Mouse (Mus musculus) olfactory bulb, adult 2 months (tissue): ENCODE data around the gene Pik3r6. TPM values are rescaled to one million over a fixed set of nuclear protein-coding genes. Genes with fewer than 3 reads are reported as not detected.

Experiments used
- H3K27ac ChIP-seq: fragments of 200-500 bp; 2 replicates; pipeline ENCODE4 v1.5.1; 2012; ENCODE audit warnings: low read depth, low read length; ENCODE audit not compliant: insufficient read depth
- H3K4me1 ChIP-seq: fragments of 200-500 bp; 2 replicates; pipeline ENCODE4 v1.6.1; 2012; ENCODE audit warnings: low read length; ENCODE audit not compliant: control insufficient read depth, insufficient read depth
- H3K4me3 ChIP-seq: fragments of 200-500 bp; 2 replicates; pipeline ENCODE4 v1.5.1; 2012; ENCODE audit warnings: mild to moderate bottlenecking, low read depth, low read length, moderate library complexity; ENCODE audit not compliant: insufficient read depth
- CTCF ChIP-seq: fragments of 200-500 bp; IDR thresholded peaks from 2 replicates; pipeline ENCODE4 v1.5.1; 2012; ENCODE audit warnings: low read depth, mild to moderate bottlenecking, low read length, moderate library complexity; ENCODE audit not compliant: insufficient read depth
- POLR2A ChIP-seq: fragments of 200-500 bp; IDR thresholded peaks from 2 replicates; pipeline ENCODE4 v1.6.1; 2012; ENCODE audit warnings: mild to moderate bottlenecking, low read depth, low read length, moderate library complexity; ENCODE audit not compliant: insufficient read depth
- WGBS: fragments of 180-500 bp; shearing (Covaris S2); methylation state at CpG from one replicate; pipeline ENCODE4 v1.1.7; 2018; 5-methylcytosine and 5-hydroxymethylcytosine counted together
- polyA plus RNA-seq: library from polyadenylated mRNA; stranded (reverse); fragments of >200 nt; gene quantifications from 2 replicates; pipeline ENCODE4 v1.2.4, GENCODE M21; 2012; ENCODE audit warnings: low replicate concordance; ENCODE audit not compliant: missing spikeins, insufficient read depth, insufficient read length

The Pik3r6 gene
- polyA plus RNA-seq, 1 experiment: not detected

DNA sequence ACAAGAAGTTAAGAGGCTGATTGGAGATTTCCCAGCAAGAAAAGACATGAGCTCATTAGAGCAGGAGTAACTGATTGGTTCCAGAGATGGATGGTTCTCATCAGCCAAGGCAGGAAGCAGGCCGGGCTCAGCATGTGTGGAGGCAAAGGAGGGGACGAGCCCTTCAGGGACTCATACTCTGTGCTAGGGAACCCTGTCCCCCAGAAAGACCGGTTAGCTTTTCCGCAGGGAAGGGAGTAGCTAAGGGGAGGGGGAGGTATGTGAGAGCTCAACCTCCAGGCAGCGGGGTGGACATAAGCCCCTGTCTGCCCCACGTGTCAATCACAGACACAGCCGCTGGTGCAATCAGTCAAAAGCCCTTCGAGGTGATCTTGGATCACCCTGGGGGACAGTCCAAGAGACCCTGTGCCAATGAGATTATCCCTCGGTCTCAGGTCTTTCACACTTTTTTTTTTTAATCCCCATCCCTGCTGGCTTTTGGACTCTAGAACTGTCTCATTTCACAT lies 98.7 kb downstream of the Pik3r6 start:
- 61% methylated on average over 9 of the region's 9 CpGs for WGBS

More for the DNA sequence above, 98.7 kb downstream of the Pik3r6 start:
- Histone ChIP-seq H3K27ac (no peak overlapping the region), H3K4me3 (no peak overlapping the region), H3K4me1 (peaks cover 4% of the 10 kb centered on the region)
- TF ChIP-seq CTCF: no peak
- no peak for TF ChIP-seq POLR2A

Other genes with a start within 250 kb of the Pik3r6 start
- gene Ntn1, start 102.2 kb upstream of the Pik3r6 start, polyA plus RNA-seq: not detected in 2 replicates
- not detected in 2 replicates for gene Pik3r5, start 70.9 kb upstream of the Pik3r6 start, polyA plus RNA-seq
- gene Mfsd6l, start 53.2 kb downstream of the Pik3r6 start, polyA plus RNA-seq: not detected in 2 replicates
- gene Ccdc42, start 84.0 kb downstream of the Pik3r6 start, polyA plus RNA-seq: not detected in 2 replicates
- not detected in 2 replicates for gene Myh10, start 188.5 kb downstream of the Pik3r6 start, polyA plus RNA-seq